Mouse (Mus musculus) adrenal gland, postnatal 25 days (tissue): Measurements from ENCODE around the gene Kif24. TPM values are rescaled to one million over a fixed set of nuclear protein-coding genes. Genes with fewer than 3 reads are reported as not detected.

Experiments used
- DNase-seq: peaks from one replicate; pipeline ENCODE4 v3.0.0; 2021; ENCODE audit warnings: mixed read lengths
- total RNA-seq: library from RNA; stranded (reverse); gene quantifications from 2 replicates; pipeline ENCODE4 v1.2.3, GENCODE M21; 2021

Kif24 gene
- total RNA-seq, 1 experiment from 2014 or later, result 2.7 TPM

- no peak for DNase-seq
Measured at GRCm38 (mm10) chr4:41347839-41348238, 116.8 kb downstream of the Kif24 start.

GRCm38 (mm10) chr4:41346011-41346410 lies 118.7 kb downstream of the Kif24 start:
- DNase-seq, result no peak

- no peak for DNase-seq
Measured at GRCm38 (mm10) chr4:41340912-41341550, 123.7 kb downstream of the Kif24 start.

Other genes starting within 250 kb of the Kif24 start
- gene Ubap2, start 189.7 kb downstream of the Kif24 start, total RNA-seq, result 46.3 and 51.4 TPM in 2 replicates
- gene Dcaf12, start 150.0 kb downstream of the Kif24 start, total RNA-seq, result 56.6 and 63.0 TPM in 2 replicates
- gene Ubap1, start 115.9 kb downstream of the Kif24 start, total RNA-seq, result 47.9 and 59.1 TPM in 2 replicates
- gene Nudt2, start 264 bp upstream of the Kif24 start, total RNA-seq, result 27.3 and 38.0 TPM in 2 replicates
- 15.4 and 17.4 TPM in 2 replicates for gene AI464131, start 38.2 kb upstream of the Kif24 start, total RNA-seq
- 0.82 TPM in 1 of 2 replicates, not detected in the other for gene 1110017D15Rik, start 52.4 kb upstream of the Kif24 start, total RNA-seq
- gene Fam219a, start 104.7 kb upstream of the Kif24 start, total RNA-seq, result 15.0 and 20.0 TPM in 2 replicates
- gene Dnaic1, start 104.9 kb upstream of the Kif24 start, total RNA-seq, result 0.30 TPM in 1 of 2 replicates, not detected in the other
- 2.0 and 3.9 TPM in 2 replicates for gene Enho, start 175.4 kb upstream of the Kif24 start, total RNA-seq
- 46.3 and 49.8 TPM in 2 replicates for gene Cntfr, start 232.2 kb upstream of the Kif24 start, total RNA-seq
- gene Il11ra1, start 235.1 kb upstream of the Kif24 start, total RNA-seq, result 56.7 and 83.4 TPM in 2 replicates
- 34.5 and 36.2 TPM in 2 replicates for gene Rpp25l, start 248.6 kb upstream of the Kif24 start, total RNA-seq